Mouse (Mus musculus) lung, postnatal 0 days (tissue): ENCODE measurements around the gene Hdac8. TPM values are rescaled to one million over a fixed set of nuclear protein-coding genes. Genes with fewer than 3 reads are reported as not detected.

ENCODE experiments used
- ATAC-seq: fragments of 200-750 bp; cut with Nextera tagmentation; 2 replicates; pipeline ENCODE4 v1.8.0; 2017; ENCODE audit warnings: moderate library complexity
- DNase-seq: peaks from one replicate; pipeline ENCODE4 v3.0.0-alpha.2; 2016; ENCODE audit warnings: low spot score
- H3K27ac ChIP-seq: fragments of 300-500 bp; sonication (generic); 2 replicates; pipeline ENCODE4 v1.5.1; 2014; ENCODE audit warnings: antibody characterized with exemption, mild to moderate bottlenecking, low read length, mixed read lengths
- H3K27me3 ChIP-seq: fragments of 300-500 bp; sonication (generic); replicated peaks from 2 replicates; pipeline ENCODE4 v1.6.1; 2014; ENCODE audit warnings: low read length, mixed read lengths; ENCODE audit not compliant: insufficient read depth
- H3K36me3 ChIP-seq: fragments of 300-500 bp; sonication (generic); 2 replicates; pipeline ENCODE4 v1.6.1; 2014; ENCODE audit warnings: low read length, mixed read lengths; ENCODE audit not compliant: insufficient read depth
- H3K4me1 ChIP-seq: fragments of 300-500 bp; sonication (generic); 2 replicates; pipeline ENCODE4 v1.6.1; 2014; ENCODE audit warnings: antibody characterized with exemption, low read depth, low read length, mixed read lengths; ENCODE audit not compliant: insufficient read depth
- H3K4me2 ChIP-seq: fragments of 300-500 bp; sonication (generic); replicated peaks from 2 replicates; pipeline ENCODE4 v1.6.1; 2014; ENCODE audit warnings: low read depth, mild to moderate bottlenecking, low read length, moderate library complexity, mixed read lengths
- H3K4me3 ChIP-seq: fragments of 300-500 bp; sonication (generic); 2 replicates; pipeline ENCODE4 v1.5.1; 2014; ENCODE audit warnings: low read depth, low read length
- H3K9ac ChIP-seq: fragments of 300-500 bp; sonication (generic); replicated peaks from 2 replicates; pipeline ENCODE4 v1.6.1; 2014; ENCODE audit warnings: low read depth, mild to moderate bottlenecking
- H3K9me3 ChIP-seq: fragments of 300-500 bp; sonication (generic); 2 replicates; pipeline ENCODE4 v1.6.1; 2016; ENCODE audit warnings: low read length, mixed read lengths
- CTCF ChIP-seq: IDR thresholded peaks from 2 replicates; pipeline ENCODE4 v1.5.1; 2016; ENCODE audit warnings: antibody characterized with exemption, mild to moderate bottlenecking
- EP300 ChIP-seq: IDR thresholded peaks from 2 replicates; pipeline ENCODE4 v1.6.1; 2016; ENCODE audit warnings: antibody characterized with exemption, mild to moderate bottlenecking, control low read depth
- WGBS: fragments of 180-500 bp; shearing (Covaris S2); extraction: QIAGEN DNeasy Blood & Tissue Kit; methylation state at CpG from one replicate; pipeline ENCODE4 v1.1.7; 2014; 5-methylcytosine and 5-hydroxymethylcytosine counted together
- polyA plus RNA-seq: library from polyadenylated mRNA; unstranded; fragments of >200 nt; fragmentation: Nextera tagmentation; extraction: Ambion mirVana; gene quantifications from 2 replicates; pipeline ENCODE4 v1.2.1, GENCODE M21; 2015

The Hdac8 gene
- polyA plus RNA-seq, 1 experiment from 2014 or later, result 8.2 TPM

GRCm38 (mm10) chrX:102311119-102311518, 194.0 kb downstream of the Hdac8 start:
- Histone ChIP-seq H3K4me2 (no peak overlapping the region), H3K36me3 (no peaks in the 10 kb centered on the region), H3K4me3 (no peak overlapping the region), H3K27ac (no peak overlapping the region), H3K4me1 (no peaks in the 10 kb centered on the region), H3K27me3 (no peaks in the 10 kb centered on the region), H3K9ac (no peak overlapping the region), H3K9me3 (no peaks in the 10 kb centered on the region)
- ATAC-seq, result no peak
- 74% methylated on average over 3 of the region's 3 CpGs for WGBS
- no peak for TF ChIP-seq CTCF
- no peak for TF ChIP-seq EP300
- no peak for DNase-seq

- no peak for ATAC-seq
- TF ChIP-seq CTCF (no peak), EP300 (no peak)
- H3K4me2 ChIP-seq, result no peak overlapping the region
Measured at GRCm38 (mm10) chrX:102307511-102307910, 197.6 kb downstream of the Hdac8 start.

GRCm38 (mm10) chrX:102305806-102306205, 199.4 kb downstream of the Hdac8 start:
- WGBS, result 51% methylated on average over 4 of the region's 4 CpGs
- H3K4me2 ChIP-seq, result no peak overlapping the region

More at GRCm38 (mm10) chrX:102307511-102307910, 197.6 kb downstream of the Hdac8 start:
- H3K4me1 ChIP-seq, result no peaks in the 10 kb centered on the region
- no peak overlapping the region for H3K4me3 ChIP-seq
- 65% methylated on average over 5 of the region's 5 CpGs for WGBS
- H3K9ac ChIP-seq, result no peak overlapping the region
- no peaks in the 10 kb centered on the region for H3K9me3 ChIP-seq
- H3K27ac ChIP-seq, result no peak overlapping the region
- no peak for DNase-seq
- H3K27me3 ChIP-seq, result no peaks in the 10 kb centered on the region
- H3K36me3 ChIP-seq, result no peaks in the 10 kb centered on the region

GRCm38 (mm10) chrX:102304914-102305313, 200.2 kb downstream of the Hdac8 start:
- H3K4me2 ChIP-seq, result no peak overlapping the region
- H3K4me1 ChIP-seq, result no peaks in the 10 kb centered on the region
- H3K9me3 ChIP-seq, result no peaks in the 10 kb centered on the region
- no peak for ATAC-seq
- H3K4me3 ChIP-seq, result no peak overlapping the region
- H3K27me3 ChIP-seq, result no peaks in the 10 kb centered on the region
- TF ChIP-seq EP300 (no peak), CTCF (no peak)
- H3K27ac ChIP-seq, result no peak overlapping the region
- 60% methylated on average over 4 of the region's 4 CpGs for WGBS
- no peak for DNase-seq
- no peak overlapping the region for H3K9ac ChIP-seq
- no peaks in the 10 kb centered on the region for H3K36me3 ChIP-seq

More at GRCm38 (mm10) chrX:102305806-102306205, 199.4 kb downstream of the Hdac8 start:
- no peak for ATAC-seq
- no peak overlapping the region for H3K4me3 ChIP-seq
- no peaks in the 10 kb centered on the region for H3K4me1 ChIP-seq
- no peak overlapping the region for H3K9ac ChIP-seq
- TF ChIP-seq CTCF, result no peak
- TF ChIP-seq EP300, result no peak
- no peak overlapping the region for H3K27ac ChIP-seq
- no peaks in the 10 kb centered on the region for H3K36me3 ChIP-seq
- DNase-seq, result no peak
- H3K27me3 ChIP-seq, result no peaks in the 10 kb centered on the region
- no peaks in the 10 kb centered on the region for H3K9me3 ChIP-seq

- no peaks in the 10 kb centered on the region for H3K4me1 ChIP-seq
- no peak overlapping the region for H3K27ac ChIP-seq
- H3K4me2 ChIP-seq, result no peak overlapping the region
- WGBS, result 51% methylated on average over 3 of the region's 3 CpGs
- H3K4me3 ChIP-seq, result no peak overlapping the region
- no peaks in the 10 kb centered on the region for H3K27me3 ChIP-seq
- H3K9ac ChIP-seq, result no peak overlapping the region
- no peak for ATAC-seq
- H3K9me3 ChIP-seq, result no peaks in the 10 kb centered on the region
- DNase-seq, result no peak
- TF ChIP-seq CTCF, result no peak
- no peak for TF ChIP-seq EP300
- H3K36me3 ChIP-seq, result no peaks in the 10 kb centered on the region
Measured at GRCm38 (mm10) chrX:102302476-102302875, 202.7 kb downstream of the Hdac8 start.

GRCm38 (mm10) chrX:102284889-102285288, 220.3 kb downstream of the Hdac8 start:
- DNase-seq, result no peak

More at GRCm38 (mm10) chrX:102284889-102285288, 220.3 kb downstream of the Hdac8 start:
- H3K4me1 ChIP-seq, result no peaks in the 10 kb centered on the region
- TF ChIP-seq EP300, result no peak
- TF ChIP-seq CTCF, result no peak
- H3K27me3 ChIP-seq, result no peaks in the 10 kb centered on the region
- H3K9ac ChIP-seq, result no peak overlapping the region
- no peak overlapping the region for H3K4me2 ChIP-seq
- H3K36me3 ChIP-seq, result no peaks in the 10 kb centered on the region
- no peak overlapping the region for H3K4me3 ChIP-seq
- ATAC-seq, result no peak
- H3K9me3 ChIP-seq, result no peaks in the 10 kb centered on the region
- WGBS, result 59% methylated on average over 3 of the region's 3 CpGs
- H3K27ac ChIP-seq, result no peak overlapping the region
